Mouse (Mus musculus): ENCODE measurements around the gene Vdac1.
"Not testable (repeated sequence)": the region's sequence is repeated elsewhere in the genome, so short reads cannot be mapped to it uniquely, and the experiment has no call there.

Gene Vdac1

DNA sequence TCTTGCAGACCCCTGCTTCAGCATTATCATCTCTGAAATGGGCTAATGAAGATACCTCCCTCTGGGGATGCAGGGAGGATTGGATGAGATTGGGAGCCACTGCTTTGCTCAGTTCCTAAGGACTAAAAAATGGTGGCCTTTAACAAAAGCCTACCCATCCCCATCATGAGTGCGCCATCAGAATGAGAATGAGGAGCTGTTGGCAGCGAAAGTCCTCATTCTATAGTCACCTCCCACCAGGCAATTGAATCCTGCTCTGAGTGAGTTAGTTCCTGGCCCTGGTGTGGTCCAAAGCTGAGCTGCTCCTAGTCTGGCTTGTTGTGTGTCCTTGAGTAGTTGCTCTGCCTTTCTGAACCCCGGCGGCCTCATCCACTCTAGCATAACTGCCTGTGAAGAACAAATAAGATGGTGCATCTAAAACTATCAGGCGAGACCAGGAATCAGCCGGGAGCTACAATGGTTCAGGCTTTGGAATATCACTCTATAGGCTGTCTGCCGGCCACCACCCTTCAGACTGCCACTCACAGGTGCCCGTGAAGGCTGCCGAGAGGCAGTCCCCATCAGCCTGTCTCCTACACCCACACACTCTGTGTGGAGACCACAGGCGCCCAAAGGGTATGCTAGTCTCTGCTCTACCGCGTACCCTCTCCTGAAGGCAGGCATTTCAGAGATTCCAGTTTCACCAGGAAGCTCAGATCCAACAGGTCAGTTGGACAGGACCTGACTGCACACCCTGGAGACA lies 20.4 kb upstream of the Vdac1 start:
- in situ Hi-C loops (cut with MboI; ENCODE audit: low pct_unique_long_range_greater_than_20kb in 1 of 2, low sequenced_read_pairs in 2 of 2, unreplicated experiment in 1 of 2): loop anchor here (10.0 to 25.0 kb wide), 4 partner anchors 85 to 203 kb away; partner anchors contain the start of gene Olfr1373 (in 2 of the 2)

DNA sequence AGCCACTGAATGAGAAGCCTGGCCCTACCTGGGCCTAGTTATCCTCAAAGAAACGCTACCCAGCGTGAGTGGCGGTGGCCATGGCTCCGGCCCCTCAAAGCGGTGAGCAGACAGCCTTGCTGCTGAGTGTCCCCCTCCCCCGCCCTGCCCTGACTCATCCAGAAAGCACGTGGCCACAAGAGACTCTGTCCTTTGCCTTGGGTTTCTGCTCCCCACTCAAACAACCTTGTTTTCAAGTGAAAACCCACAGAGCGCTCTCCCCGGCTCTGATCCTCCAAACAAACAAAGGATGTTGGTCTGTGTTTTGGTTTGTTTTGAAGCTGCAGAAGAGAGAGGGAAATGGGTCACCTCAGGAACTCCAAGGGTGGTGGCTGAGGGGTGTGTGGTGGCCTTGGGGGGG lies 19.7 kb upstream of the Vdac1 start:
- in situ Hi-C loops (cut with MboI; ENCODE audit: low pct_unique_long_range_greater_than_20kb in 1 of 2, low sequenced_read_pairs in 2 of 2, unreplicated experiment in 1 of 2): loop anchor here (10.0 to 25.0 kb wide), 4 partner anchors 86 to 204 kb away; partner anchors contain the start of gene Olfr1373 (in 2 of the 2)

DNA sequence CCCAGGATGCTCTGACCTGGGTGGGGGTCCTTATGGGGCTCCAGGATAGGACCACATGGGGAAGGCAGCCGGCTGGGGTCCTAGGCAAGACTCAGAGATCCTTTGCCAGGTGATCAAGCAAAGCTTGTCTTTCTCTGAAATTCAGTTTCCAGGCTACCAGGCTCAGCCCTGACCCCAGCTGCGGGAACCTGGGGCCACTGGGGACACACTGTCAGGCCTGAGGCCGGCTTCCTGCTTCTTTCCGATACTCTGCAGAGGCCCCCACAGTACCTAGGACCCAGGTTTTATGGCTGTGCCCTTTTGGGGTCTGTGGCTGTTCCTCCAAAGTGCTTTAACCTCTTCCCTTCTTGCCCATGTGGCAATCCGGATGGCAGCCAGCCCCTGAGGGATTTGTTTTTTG lies 19.2 kb upstream of the Vdac1 start:
- in situ Hi-C loops (cut with MboI; ENCODE audit: low pct_unique_long_range_greater_than_20kb in 1 of 2, low sequenced_read_pairs in 2 of 2, unreplicated experiment in 1 of 2): loop anchor here (10.0 to 25.0 kb wide), 4 partner anchors 87 to 204 kb away; partner anchors contain the start of gene Olfr1373 (in 2 of the 2)

DNA sequence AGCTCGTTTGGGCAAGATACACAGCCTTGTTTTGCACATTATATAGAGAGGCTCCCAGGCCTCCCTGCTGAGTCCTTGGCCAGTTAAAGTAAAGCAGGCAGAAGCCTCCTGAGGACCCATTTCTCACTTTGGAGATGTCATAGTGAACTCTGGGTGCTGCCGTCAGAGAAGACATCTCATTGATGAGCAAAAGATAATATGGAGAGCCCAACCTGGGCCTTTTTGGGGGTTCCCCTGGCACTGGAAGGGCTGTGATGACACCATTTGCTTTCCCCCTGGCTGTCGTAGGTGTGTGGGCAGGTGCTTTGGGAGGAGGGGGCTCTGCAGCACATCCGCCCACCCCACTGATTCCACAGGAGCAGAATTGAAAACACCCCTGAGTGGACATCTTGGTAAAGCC lies 18.4 kb upstream of the Vdac1 start:
- in situ Hi-C loops (cut with MboI; ENCODE audit: low pct_unique_long_range_greater_than_20kb in 1 of 2, low sequenced_read_pairs in 2 of 2, unreplicated experiment in 1 of 2): loop anchor here (10.0 to 25.0 kb wide), 4 partner anchors 87 to 205 kb away; partner anchors contain the start of gene Olfr1373 (in 2 of the 2)

GRCm38 (mm10) chr11:52343162-52343561 lies 17.5 kb upstream of the Vdac1 start:
- in situ Hi-C loops (cut with MboI; ENCODE audit: low pct_unique_long_range_greater_than_20kb in 1 of 2, low sequenced_read_pairs in 2 of 2, unreplicated experiment in 1 of 2): loop anchor here (10.0 to 25.0 kb wide), 4 partner anchors 88 to 206 kb away; partner anchors contain the start of gene Olfr1373 (in 2 of the 2)

GRCm38 (mm10) chr11:52344991-52345777 lies 15.5 kb upstream of the Vdac1 start:
- in situ Hi-C loops (cut with MboI; ENCODE audit: low pct_unique_long_range_greater_than_20kb in 1 of 2, low sequenced_read_pairs in 2 of 2, unreplicated experiment in 1 of 2): loop anchor here (5.0 to 25.0 kb wide), 5 partner anchors 88 to 208 kb away; partner anchors contain the start of gene Olfr1373 (in 2 of the 2)

DNA sequence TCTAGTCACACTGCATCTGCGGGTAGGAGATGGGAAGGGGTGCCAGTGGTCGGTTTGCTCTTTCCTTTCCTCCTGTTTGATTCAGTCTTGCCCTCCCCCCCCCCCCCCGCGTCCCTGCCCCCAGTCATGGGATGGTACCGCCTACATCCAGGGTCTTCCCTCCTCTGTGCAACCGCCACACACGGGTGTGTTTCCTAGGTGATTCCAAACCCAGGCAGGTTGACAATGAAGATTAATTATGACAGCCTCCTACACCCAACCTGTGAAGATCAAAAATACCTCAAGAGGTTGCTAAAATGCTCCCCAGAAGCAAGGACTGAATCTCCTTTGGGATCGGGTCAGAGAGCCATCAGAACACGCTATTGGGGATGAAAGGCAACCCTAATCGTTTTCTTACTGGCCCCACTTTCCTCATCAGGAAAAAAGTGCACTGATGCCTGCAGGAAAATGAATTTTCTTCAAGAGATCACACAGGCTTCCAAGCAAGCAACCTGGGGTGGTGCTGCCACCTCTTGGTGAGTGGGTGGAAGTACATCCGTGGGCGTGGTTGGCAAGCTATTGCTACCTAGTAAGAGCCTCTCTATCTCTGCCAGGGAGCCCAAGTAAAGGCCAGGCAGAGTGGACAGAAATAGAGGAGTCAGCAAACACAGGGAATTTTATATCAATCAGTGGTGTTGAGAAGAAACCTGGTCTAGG lies 14.6 kb upstream of the Vdac1 start:
- in situ Hi-C loops (cut with MboI; ENCODE audit: low pct_unique_long_range_greater_than_20kb in 1 of 2, low sequenced_read_pairs in 2 of 2, unreplicated experiment in 1 of 2): loop anchor here (5.0 to 25.0 kb wide), 5 partner anchors 89 to 209 kb away; partner anchors contain the start of gene Olfr1373 (in 2 of the 2)

- in situ Hi-C loops (cut with MboI; ENCODE audit: low pct_unique_long_range_greater_than_20kb in 1 of 2, low sequenced_read_pairs in 2 of 2, unreplicated experiment in 1 of 2): loop anchor here (5.0 to 25.0 kb wide), 5 partner anchors 89 to 209 kb away; partner anchors contain the start of gene Olfr1373 (in 2 of the 2)
These were observed 14.0 kb upstream of the Vdac1 start for GRCm38 (mm10) chr11:52346635-52347005.

- in situ Hi-C loops (cut with MboI; ENCODE audit: low pct_unique_long_range_greater_than_20kb in 1 of 2, low sequenced_read_pairs in 2 of 2, unreplicated experiment in 1 of 2): loop anchor here (5.0 to 25.0 kb wide), 5 partner anchors 91 to 211 kb away; partner anchors contain the start of gene Olfr1373 (in 2 of the 2)
These were observed 12.5 kb upstream of the Vdac1 start for GRCm38 (mm10) chr11:52348156-52348555.

- in situ Hi-C loops (cut with MboI; ENCODE audit: low pct_unique_long_range_greater_than_20kb in 1 of 2, low sequenced_read_pairs in 2 of 2, unreplicated experiment in 1 of 2): loop anchor here (5.0 to 25.0 kb wide), 5 partner anchors 91 to 211 kb away; partner anchors contain the start of gene Olfr1373 (in 2 of the 2)
These were observed 11.9 kb upstream of the Vdac1 start for GRCm38 (mm10) chr11:52348724-52349123.

DNA sequence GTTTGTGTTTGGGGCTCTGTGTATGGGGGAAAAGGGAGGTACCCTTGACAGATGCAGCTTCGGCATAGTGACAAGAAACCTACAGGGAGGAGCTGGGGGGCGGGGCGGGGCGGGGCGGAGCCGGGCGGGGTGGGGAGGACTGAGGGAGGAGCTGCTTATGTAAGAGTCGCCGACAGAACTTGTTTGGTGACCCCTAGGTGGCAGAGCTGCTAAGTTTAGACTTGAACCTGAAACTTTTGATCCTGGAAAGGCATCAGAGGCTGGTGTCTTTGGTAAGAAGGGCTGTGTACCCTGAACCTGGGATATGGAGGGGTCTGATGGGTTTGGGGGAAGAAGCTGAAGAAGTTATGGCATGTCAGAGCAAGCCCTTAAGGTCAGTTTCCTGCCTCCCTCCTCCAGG lies 9.7 kb upstream of the Vdac1 start:
- in situ Hi-C loops (cut with MboI; ENCODE audit: low pct_unique_long_range_greater_than_20kb in 1 of 2, low sequenced_read_pairs in 2 of 2, unreplicated experiment in 1 of 2): no loop called here

GRCm38 (mm10) chr11:52352271-52352670 lies 8.4 kb upstream of the Vdac1 start:
- in situ Hi-C loops (cut with MboI; ENCODE audit: low pct_unique_long_range_greater_than_20kb in 1 of 2, low sequenced_read_pairs in 2 of 2, unreplicated experiment in 1 of 2): no loop called here

- in situ Hi-C loops (cut with MboI; ENCODE audit: low pct_unique_long_range_greater_than_20kb in 1 of 2, low sequenced_read_pairs in 2 of 2, unreplicated experiment in 1 of 2): no loop called here
These were observed 6.0 kb upstream of the Vdac1 start for GRCm38 (mm10) chr11:52354644-52355043.

DNA sequence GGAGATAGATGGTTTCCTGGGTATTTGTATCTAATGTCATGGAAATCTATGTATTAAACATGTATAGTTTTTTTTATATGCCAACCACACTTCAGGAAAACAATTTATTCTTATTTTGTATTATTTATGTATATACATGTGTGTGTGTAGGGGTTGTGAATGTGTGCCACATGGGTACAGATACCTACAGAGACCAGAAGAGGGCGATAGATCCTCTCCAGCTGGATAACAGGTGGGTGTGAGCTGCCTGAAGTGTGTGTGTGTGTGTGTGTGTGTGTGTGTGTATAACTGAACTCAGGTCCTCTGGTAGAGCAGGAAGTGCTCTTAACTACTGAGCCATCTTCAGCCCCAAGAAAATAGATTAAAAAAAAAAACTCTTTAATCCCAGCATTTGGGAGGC lies 5.1 kb upstream of the Vdac1 start:
- in situ Hi-C loops (cut with MboI; ENCODE audit: low pct_unique_long_range_greater_than_20kb in 1 of 2, low sequenced_read_pairs in 2 of 2, unreplicated experiment in 1 of 2): no loop called here

- in situ Hi-C loops (cut with MboI; ENCODE audit: low pct_unique_long_range_greater_than_20kb in 1 of 2, low sequenced_read_pairs in 2 of 2, unreplicated experiment in 1 of 2): not testable (repeated sequence)
These were observed 3.6 kb upstream of the Vdac1 start for GRCm38 (mm10) chr11:52357091-52357490.

- in situ Hi-C loops (cut with MboI; ENCODE audit: low pct_unique_long_range_greater_than_20kb in 1 of 2, low sequenced_read_pairs in 2 of 2, unreplicated experiment in 1 of 2): no loop called here
These were observed 2.1 kb upstream of the Vdac1 start for GRCm38 (mm10) chr11:52358520-52358919.

GRCm38 (mm10) chr11:52359686-52360470 lies 782 bp upstream of the Vdac1 start:
- in situ Hi-C loops (cut with MboI; ENCODE audit: low pct_unique_long_range_greater_than_20kb in 1 of 2, low sequenced_read_pairs in 2 of 2, unreplicated experiment in 1 of 2): no loop called here
